Mouse (Mus musculus): ENCODE measurements around the gene Olfr1184.
"Not testable (repeated sequence)": the region's sequence is repeated elsewhere in the genome, so short reads cannot be mapped to it uniquely, and the experiment has no call there.

Olfr1184 gene

GRCm38 (mm10) chr2:88483298-88483697, at the start of gene Olfr1184:
Olfr1184 (plus strand) TSS chr2:88483598.
- no peak for DNase-seq (ENCODE audit: low read depth in 2 of 2, low spot score in 2 of 2)

GRCm38 (mm10) chr2:88449031-88449430, 34.4 kb upstream of the Olfr1184 start, which contains the start of gene Gm13757:
Gm13757 (minus strand) TSS chr2:88449131.
- DNase-seq (ENCODE audit: low read depth in 2 of 2, low spot score in 2 of 2): no peak

GRCm38 (mm10) chr2:88454567-88454966, 28.8 kb upstream of the Olfr1184 start, which contains the start of gene Olfr1183:
Olfr1183 (plus strand) TSS chr2:88454867.
- DNase-seq (ENCODE audit: low read depth in 2 of 2, low spot score in 2 of 2): not testable (repeated sequence)

- DNase-seq (ENCODE audit: low read depth in 2 of 2, low spot score in 2 of 2): no peak
These were observed 9.6 kb downstream of the Olfr1184 start, which contains the start of gene Olfr1185-ps1 for GRCm38 (mm10) chr2:88493020-88493419. Olfr1185-ps1 (plus strand) TSS chr2:88493320.

- DNase-seq (ENCODE audit: low read depth in 2 of 2, low spot score in 2 of 2): no peak
These were observed 34.9 kb downstream of the Olfr1184 start, which contains the start of gene Olfr1186 for GRCm38 (mm10) chr2:88518251-88518650. Olfr1186 (plus strand) TSS chr2:88518551.

- no peak for DNase-seq (ENCODE audit: low read depth in 2 of 2, low spot score in 2 of 2)
These were observed 42.3 kb downstream of the Olfr1184 start for GRCm38 (mm10) chr2:88525720-88526119.
